Mouse (Mus musculus): ENCODE measurements around the gene Ggta1. TPM values are rescaled to one million over a fixed set of nuclear protein-coding genes. Genes with fewer than 3 reads are reported as not detected.

Ggta1 gene
- polyA plus RNA-seq, 1 experiment from 2014 or later = 16.2 TPM

- ATAC-seq (replicated peaks; ENCODE audit: low FRiP score, low read depth) = no peak
- Histone ChIP-seq H3K9me3 (replicated peaks; ENCODE audit: low read length) (no peaks in the 10 kb centered on the region), H3K9ac (ENCODE audit: low read depth, low read length) (no peak overlapping the region), H3K27me3 (ENCODE audit: insufficient read depth, low read length) (no peaks in the 10 kb centered on the region), H3K27ac (no peak overlapping the region), H3K36me3 (ENCODE audit: insufficient read depth, low read length) (no peaks in the 10 kb centered on the region), H3K4me3 (replicated peaks; ENCODE audit: low read depth, low read length) (no peak overlapping the region), H3K4me1 (replicated peaks; ENCODE audit: insufficient read depth, low read length) (peaks cover 44% of the 10 kb centered on the region), H3K4me2 (ENCODE audit: low read length) (no peak overlapping the region)
- TF ChIP-seq CTCF (IDR thresholded peaks at IDR 0.05; ENCODE audit: low read depth) = no peak
- DNase-seq (ENCODE audit: low spot score) = no peak
- 70% methylated on average over 12 of the region's 12 CpGs for WGBS
Observed at GRCm38 (mm10) chr2:35449687-35450622, 13.1 kb downstream of the Ggta1 start.

DNA sequence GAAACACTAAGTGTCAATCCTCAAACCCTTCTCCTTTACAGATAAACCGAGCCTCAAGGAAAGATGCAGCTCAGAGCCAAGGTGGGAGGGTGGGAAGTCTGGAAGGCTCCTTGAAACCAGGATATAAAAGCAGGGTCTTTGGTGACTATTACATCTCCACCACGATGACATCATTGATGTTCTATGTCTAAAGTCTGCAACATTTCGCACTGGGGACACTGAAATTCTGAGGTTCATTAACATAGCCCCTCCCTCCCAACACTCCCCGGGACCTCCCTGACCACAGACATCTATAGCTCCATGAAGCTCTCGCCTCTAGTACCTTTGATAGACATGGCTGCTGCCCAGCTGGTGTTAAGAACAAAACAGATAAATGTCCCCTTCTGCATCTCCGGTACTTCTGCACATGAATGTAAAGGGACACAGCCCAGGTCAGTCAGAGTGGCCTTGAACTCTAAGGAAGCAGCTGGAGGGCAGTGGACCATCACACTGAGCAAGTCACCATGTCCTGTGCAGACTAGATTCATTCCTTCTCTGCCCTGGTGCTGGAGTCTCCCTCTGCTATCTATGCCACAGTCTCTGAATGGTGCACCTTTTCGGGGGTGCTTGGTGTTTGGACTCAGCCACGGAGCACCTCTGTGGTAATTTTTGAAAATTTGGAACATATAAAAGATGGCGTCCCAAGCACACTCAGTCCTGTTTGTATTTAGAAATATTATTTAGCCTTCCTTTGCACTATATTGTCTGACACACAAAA is 13.9 kb downstream of the Ggta1 start:
- TF ChIP-seq CTCF (IDR thresholded peaks at IDR 0.05; ENCODE audit: low read depth) = no peak
- Histone ChIP-seq H3K4me3 (replicated peaks; ENCODE audit: low read depth, low read length) (no peak overlapping the region), H3K4me1 (replicated peaks; ENCODE audit: insufficient read depth, low read length) (peaks cover 50% of the 10 kb centered on the region), H3K36me3 (ENCODE audit: insufficient read depth, low read length) (no peaks in the 10 kb centered on the region), H3K27me3 (ENCODE audit: insufficient read depth, low read length) (no peaks in the 10 kb centered on the region), H3K9me3 (replicated peaks; ENCODE audit: low read length) (no peaks in the 10 kb centered on the region), H3K27ac (no peak overlapping the region), H3K9ac (ENCODE audit: low read depth, low read length) (no peak overlapping the region), H3K4me2 (ENCODE audit: low read length) (no peak overlapping the region)
- ATAC-seq (replicated peaks; ENCODE audit: low FRiP score, low read depth) = no peak
- WGBS = 70% methylated on average over 9 of the region's 9 CpGs
- DNase-seq (ENCODE audit: low spot score) = no peak

- Histone ChIP-seq H3K9me3 (replicated peaks; ENCODE audit: low read length) (no peaks in the 10 kb centered on the region), H3K4me3 (replicated peaks; ENCODE audit: low read depth, low read length) (no peak overlapping the region), H3K9ac (ENCODE audit: low read depth, low read length) (no peak overlapping the region), H3K27ac (peak overlapping the region; percentile 54; the same call in 1 of the 2 replicates), H3K27me3 (ENCODE audit: insufficient read depth, low read length) (no peaks in the 10 kb centered on the region), H3K36me3 (ENCODE audit: insufficient read depth, low read length) (no peaks in the 10 kb centered on the region), H3K4me1 (replicated peaks; ENCODE audit: insufficient read depth, low read length) (peaks cover 56% of the 10 kb centered on the region), H3K4me2 (ENCODE audit: low read length) (no peak overlapping the region)
- DNase-seq (ENCODE audit: low spot score) (no peak), ATAC-seq (replicated peaks; ENCODE audit: low FRiP score, low read depth) (no peak)
- 42% methylated on average over 7 of the region's 7 CpGs for WGBS
- TF ChIP-seq CTCF (IDR thresholded peaks at IDR 0.05; ENCODE audit: low read depth) = no peak
Observed at GRCm38 (mm10) chr2:35448215-35448913, 14.7 kb downstream of the Ggta1 start.

- no peak overlapping the region for H3K9ac ChIP-seq (ENCODE audit: low read depth, low read length)
- no peak for DNase-seq (ENCODE audit: low spot score)
- no peaks in the 10 kb centered on the region for H3K9me3 ChIP-seq (replicated peaks; ENCODE audit: low read length)
- TF ChIP-seq CTCF (IDR thresholded peaks at IDR 0.05; ENCODE audit: low read depth) = no peak
- H3K4me2 ChIP-seq (ENCODE audit: low read length) = no peak overlapping the region
- H3K36me3 ChIP-seq (ENCODE audit: insufficient read depth, low read length) = no peaks in the 10 kb centered on the region
- peak overlapping the region; percentile 63 for H3K27ac ChIP-seq
- no peak overlapping the region for H3K4me3 ChIP-seq (replicated peaks; ENCODE audit: low read depth, low read length)
- peaks cover 56% of the 10 kb centered on the region for H3K4me1 ChIP-seq (replicated peaks; ENCODE audit: insufficient read depth, low read length)
- no peaks in the 10 kb centered on the region for H3K27me3 ChIP-seq (ENCODE audit: insufficient read depth, low read length)
- WGBS = 63% methylated on average over 7 of the region's 7 CpGs
- ATAC-seq (replicated peaks; ENCODE audit: low FRiP score, low read depth) = no peak
Observed at GRCm38 (mm10) chr2:35447453-35447852, 15.6 kb downstream of the Ggta1 start.

DNA sequence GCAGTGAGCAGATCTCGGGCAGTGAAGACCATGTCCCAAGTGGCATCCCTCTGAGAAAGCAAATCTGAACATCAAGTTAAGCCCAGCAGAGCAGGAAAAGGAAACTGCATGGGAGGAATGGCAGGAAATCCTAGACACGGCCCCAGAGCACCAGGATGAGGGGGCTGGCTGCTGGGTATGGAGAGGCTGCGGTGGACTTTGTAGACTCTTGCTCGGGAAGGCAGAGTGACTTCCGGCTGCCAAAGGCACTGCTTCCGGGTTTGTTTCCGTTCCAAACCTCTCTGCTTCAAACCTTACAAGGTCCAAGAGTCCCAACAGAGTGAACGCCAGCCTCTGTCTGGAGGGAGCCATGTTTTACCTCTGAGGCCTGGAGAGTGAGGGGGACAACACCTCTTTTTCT is 16.2 kb downstream of the Ggta1 start:
- DNase-seq (ENCODE audit: low spot score) = peak; percentile 51
- H3K27ac ChIP-seq = peak overlapping the region; percentile 63

GRCm38 (mm10) chr2:35446300-35446699 is 16.7 kb downstream of the Ggta1 start:
- Histone ChIP-seq H3K27me3 (ENCODE audit: insufficient read depth, low read length) (no peaks in the 10 kb centered on the region), H3K4me1 (replicated peaks; ENCODE audit: insufficient read depth, low read length) (peaks cover 66% of the 10 kb centered on the region), H3K36me3 (ENCODE audit: insufficient read depth, low read length) (no peaks in the 10 kb centered on the region), H3K9ac (ENCODE audit: low read depth, low read length) (no peak overlapping the region), H3K4me2 (ENCODE audit: low read length) (no peak overlapping the region), H3K4me3 (replicated peaks; ENCODE audit: low read depth, low read length) (no peak overlapping the region), H3K27ac (peak overlapping the region; percentile 63), H3K9me3 (replicated peaks; ENCODE audit: low read length) (no peaks in the 10 kb centered on the region)
- 73% methylated on average over 5 of the region's 5 CpGs for WGBS
- no peak for TF ChIP-seq CTCF (IDR thresholded peaks at IDR 0.05; ENCODE audit: low read depth)
- ATAC-seq (replicated peaks; ENCODE audit: low FRiP score, low read depth) = no peak
- no peak for DNase-seq (ENCODE audit: low spot score)

More for the DNA sequence above, 16.2 kb downstream of the Ggta1 start:
- no peak for TF ChIP-seq CTCF (IDR thresholded peaks at IDR 0.05; ENCODE audit: low read depth)
- WGBS = 70% methylated on average over 8 of the region's 8 CpGs
- no peaks in the 10 kb centered on the region for H3K36me3 ChIP-seq (ENCODE audit: insufficient read depth, low read length)
- H3K9ac ChIP-seq (ENCODE audit: low read depth, low read length) = no peak overlapping the region
- no peaks in the 10 kb centered on the region for H3K9me3 ChIP-seq (replicated peaks; ENCODE audit: low read length)
- no peak for ATAC-seq (replicated peaks; ENCODE audit: low FRiP score, low read depth)
- no peak overlapping the region for H3K4me2 ChIP-seq (ENCODE audit: low read length)
- H3K4me1 ChIP-seq (replicated peaks; ENCODE audit: insufficient read depth, low read length) = peaks cover 61% of the 10 kb centered on the region
- no peaks in the 10 kb centered on the region for H3K27me3 ChIP-seq (ENCODE audit: insufficient read depth, low read length)
- no peak overlapping the region for H3K4me3 ChIP-seq (replicated peaks; ENCODE audit: low read depth, low read length)
